Mouse (Mus musculus) olfactory bulb, adult 2 months (tissue): Measurements from ENCODE around the gene Prkag3. TPM values are rescaled to one million over a fixed set of nuclear protein-coding genes. Genes with fewer than 3 reads are reported as not detected.

Source experiments
- H3K27ac ChIP-seq: fragments of 200-500 bp; 2 replicates; pipeline ENCODE4 v1.5.1; 2012; ENCODE audit warnings: low read depth, low read length; ENCODE audit not compliant: insufficient read depth
- H3K4me1 ChIP-seq: fragments of 200-500 bp; 2 replicates; pipeline ENCODE4 v1.6.1; 2012; ENCODE audit warnings: low read length; ENCODE audit not compliant: control insufficient read depth, insufficient read depth
- H3K4me3 ChIP-seq: fragments of 200-500 bp; 2 replicates; pipeline ENCODE4 v1.5.1; 2012; ENCODE audit warnings: mild to moderate bottlenecking, low read depth, low read length, moderate library complexity; ENCODE audit not compliant: insufficient read depth
- CTCF ChIP-seq: fragments of 200-500 bp; IDR thresholded peaks from 2 replicates; pipeline ENCODE4 v1.5.1; 2012; ENCODE audit warnings: low read depth, mild to moderate bottlenecking, low read length, moderate library complexity; ENCODE audit not compliant: insufficient read depth
- POLR2A ChIP-seq: fragments of 200-500 bp; IDR thresholded peaks from 2 replicates; pipeline ENCODE4 v1.6.1; 2012; ENCODE audit warnings: mild to moderate bottlenecking, low read depth, low read length, moderate library complexity; ENCODE audit not compliant: insufficient read depth
- whole genome bisulfite sequencing: fragments of 180-500 bp; shearing (Covaris S2); methylation state at CpG from one replicate; pipeline ENCODE4 v1.1.7; 2018; 5-methylcytosine and 5-hydroxymethylcytosine counted together
- polyA plus RNA-seq: library from polyadenylated mRNA; stranded (reverse); fragments of >200 nt; gene quantifications from 2 replicates; pipeline ENCODE4 v1.2.4, GENCODE M21; 2012; ENCODE audit warnings: low replicate concordance; ENCODE audit not compliant: missing spikeins, insufficient read depth, insufficient read length

Prkag3 gene
- polyA plus RNA-seq, 1 experiment: not detected

DNA sequence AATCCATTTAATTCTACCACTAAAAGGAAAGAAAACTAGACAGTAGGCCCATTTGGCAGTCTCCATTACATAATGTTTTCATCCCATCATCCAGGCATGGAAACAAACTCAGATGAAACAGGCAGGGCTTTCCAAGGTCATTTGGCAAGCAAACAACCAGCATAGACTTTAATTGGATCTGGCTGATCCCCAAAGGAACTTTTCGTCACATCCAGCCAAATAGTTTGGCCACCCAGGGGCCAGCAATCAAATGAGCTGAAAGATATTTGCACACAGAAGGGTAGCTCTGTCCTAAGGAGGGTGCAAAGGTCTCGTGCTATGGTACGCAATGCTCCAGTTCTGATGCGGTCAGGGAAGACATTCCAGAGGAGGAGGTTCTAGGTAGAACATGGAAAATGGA, 1.7 kb upstream of the Prkag3 start:
- Histone ChIP-seq H3K4me3 (no peak overlapping the region), H3K4me1 (peaks cover 9% of the 10 kb centered on the region)
- WGBS: 53% methylated on average over 4 of the region's 4 CpGs

DNA sequence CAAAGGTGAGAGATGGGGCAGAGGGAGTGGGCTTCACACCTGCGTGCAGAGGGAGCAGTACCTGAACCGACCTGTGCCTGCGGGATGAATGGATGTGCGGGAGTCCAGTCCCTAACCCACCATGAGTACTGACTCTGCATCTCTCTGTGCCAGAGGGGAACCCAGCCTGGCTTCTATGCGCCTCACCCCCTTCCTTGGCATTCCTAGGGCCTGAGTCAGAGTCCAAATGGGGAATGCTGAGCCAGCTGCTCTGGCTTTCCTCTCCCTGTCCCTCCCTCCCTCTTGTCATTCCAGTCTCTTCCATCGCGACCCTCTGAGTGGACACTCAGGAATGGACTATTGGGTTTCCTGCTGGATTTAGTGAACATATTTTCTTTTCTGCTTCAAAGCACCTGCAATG, 280 bp upstream of the Prkag3 start:
- Histone ChIP-seq H3K4me1 (peaks cover 9% of the 10 kb centered on the region), H3K4me3 (no peak overlapping the region), H3K27ac (no peak overlapping the region)
- TF ChIP-seq POLR2A (no peak), CTCF (no peak)
- WGBS: 45% methylated on average over 7 of the region's 7 CpGs

More for the DNA sequence above, 1.7 kb upstream of the Prkag3 start:
- no peak overlapping the region for H3K27ac ChIP-seq
- no peak for TF ChIP-seq POLR2A
- no peak for TF ChIP-seq CTCF

DNA sequence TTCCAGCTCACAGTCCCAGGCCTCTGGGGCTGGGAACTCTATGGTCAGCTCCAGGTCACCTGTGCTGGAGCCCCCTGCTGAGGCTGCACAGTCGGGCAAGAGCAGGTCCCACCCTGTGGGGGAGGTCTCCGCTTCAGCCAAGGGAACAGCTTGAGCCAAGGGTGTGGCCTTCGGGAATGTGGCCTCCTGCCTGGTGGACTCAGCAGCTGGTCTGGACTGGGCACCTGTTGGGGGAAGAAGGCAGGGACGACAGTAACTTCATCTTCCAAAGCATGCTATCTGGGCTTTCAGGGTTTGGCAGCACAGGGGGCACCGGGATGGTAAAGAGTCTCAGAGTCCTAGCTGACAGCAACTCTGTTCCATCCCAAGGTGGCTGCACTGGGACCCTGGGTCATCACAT, 1.7 kb downstream of the Prkag3 start:
- H3K4me3 ChIP-seq: no peak overlapping the region
- WGBS: 84% methylated on average over 5 of the region's 5 CpGs
- TF ChIP-seq POLR2A: no peak
- TF ChIP-seq CTCF: no peak

DNA sequence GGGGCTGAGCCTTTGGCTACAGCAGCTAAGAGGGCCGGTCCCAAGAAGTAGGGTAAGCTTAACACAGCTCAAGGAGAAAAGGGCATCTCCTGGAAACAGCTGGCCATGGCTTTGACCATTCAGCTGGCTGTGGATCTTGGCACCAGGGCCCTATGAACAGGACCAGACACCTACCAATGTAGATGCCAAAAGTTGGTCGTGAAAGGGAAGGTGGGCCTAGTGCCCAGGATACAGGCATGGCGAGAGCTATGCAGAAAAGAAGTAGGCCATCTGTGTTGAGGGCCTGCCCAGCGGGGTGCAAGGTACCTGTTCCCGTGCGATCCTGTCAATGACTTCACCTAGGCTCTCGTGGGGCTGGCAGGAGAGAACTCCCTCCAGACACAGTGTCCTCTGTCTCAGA, 8.2 kb downstream of the Prkag3 start:
- TF ChIP-seq CTCF (no peak), POLR2A (no peak)
- Histone ChIP-seq H3K4me1 (no peaks in the 10 kb centered on the region), H3K4me3 (no peak overlapping the region), H3K27ac (no peak overlapping the region)
- WGBS: 81% methylated on average over 7 of the region's 7 CpGs

More for the DNA sequence above, 1.7 kb downstream of the Prkag3 start:
- Histone ChIP-seq H3K4me1 (peaks cover 9% of the 10 kb centered on the region), H3K27ac (no peak overlapping the region)

DNA sequence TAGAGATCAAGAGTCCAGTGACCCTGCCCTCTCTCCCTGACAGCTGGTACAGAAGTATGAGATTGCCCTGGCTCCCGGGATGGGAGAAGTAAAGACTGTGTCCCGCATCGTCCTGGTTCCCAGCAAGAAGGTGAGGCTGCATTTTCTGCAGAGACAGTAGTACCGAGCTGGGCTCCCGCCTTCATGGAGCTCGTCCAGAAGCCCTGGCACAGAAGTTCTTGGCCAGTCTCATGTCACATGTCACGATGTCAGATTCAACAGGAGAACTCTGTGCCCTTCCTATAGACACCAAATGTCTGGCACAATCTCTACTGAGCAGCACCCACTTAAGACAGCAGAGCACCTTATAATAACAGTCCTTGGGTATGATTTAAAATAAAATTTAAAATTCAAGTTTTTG, 11.5 kb downstream of the Prkag3 start:
- 78% methylated on average over 7 of the region's 7 CpGs for WGBS
- Histone ChIP-seq H3K27ac (no peak overlapping the region), H3K4me3 (no peak overlapping the region), H3K4me1 (no peaks in the 10 kb centered on the region)
- TF ChIP-seq CTCF (no peak), POLR2A (no peak)

DNA sequence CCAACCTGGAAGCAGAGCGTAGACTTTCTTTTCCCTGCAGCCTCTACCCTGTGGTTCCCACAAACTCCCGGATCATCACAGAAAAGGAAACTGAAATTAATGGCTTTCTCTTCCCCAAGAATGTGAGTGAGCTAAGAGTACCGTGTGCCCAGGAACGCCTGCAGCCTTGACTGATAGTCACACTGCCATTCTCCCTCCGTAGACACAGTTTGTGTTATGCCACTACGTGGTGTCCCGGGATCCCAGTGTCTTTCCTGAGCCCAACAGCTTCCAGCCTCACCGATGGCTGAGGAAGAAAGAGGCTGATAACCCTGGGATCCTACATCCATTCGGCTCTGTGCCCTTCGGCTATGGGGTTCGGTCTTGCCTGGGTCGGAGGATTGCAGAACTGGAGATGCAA, 12.0 kb downstream of the Prkag3 start:
- H3K27ac ChIP-seq: no peak overlapping the region
- no peaks in the 10 kb centered on the region for H3K4me1 ChIP-seq
- H3K4me3 ChIP-seq: no peak overlapping the region
- WGBS: 90% methylated on average over 12 of the region's 12 CpGs
- TF ChIP-seq POLR2A (no peak), CTCF (no peak)

DNA sequence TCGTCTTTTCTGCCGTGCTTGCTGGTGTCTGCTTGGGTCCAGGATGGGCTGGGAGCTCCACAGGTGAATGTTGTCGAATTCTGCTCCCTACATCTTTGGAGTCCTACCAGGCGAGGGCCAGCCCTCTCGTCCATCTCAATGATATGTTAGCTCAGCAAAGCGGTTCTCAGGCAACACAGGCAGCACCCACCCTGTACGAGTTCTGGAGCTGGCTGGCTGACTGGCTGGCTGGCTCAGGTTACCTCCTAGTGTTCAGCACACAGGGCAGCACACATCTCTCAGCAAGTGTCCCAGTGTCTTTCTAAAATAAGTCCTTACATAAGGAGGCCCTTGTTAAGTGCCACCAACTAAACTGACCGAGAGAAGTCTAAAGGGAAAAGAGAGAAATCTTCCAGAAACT, 20.6 kb downstream of the Prkag3 start:
- 83% methylated on average over 8 of the region's 8 CpGs for WGBS
- H3K4me1 ChIP-seq: no peaks in the 10 kb centered on the region
- TF ChIP-seq CTCF (no peak), POLR2A (no peak)
- H3K27ac ChIP-seq: no peak overlapping the region
- no peak overlapping the region for H3K4me3 ChIP-seq

DNA sequence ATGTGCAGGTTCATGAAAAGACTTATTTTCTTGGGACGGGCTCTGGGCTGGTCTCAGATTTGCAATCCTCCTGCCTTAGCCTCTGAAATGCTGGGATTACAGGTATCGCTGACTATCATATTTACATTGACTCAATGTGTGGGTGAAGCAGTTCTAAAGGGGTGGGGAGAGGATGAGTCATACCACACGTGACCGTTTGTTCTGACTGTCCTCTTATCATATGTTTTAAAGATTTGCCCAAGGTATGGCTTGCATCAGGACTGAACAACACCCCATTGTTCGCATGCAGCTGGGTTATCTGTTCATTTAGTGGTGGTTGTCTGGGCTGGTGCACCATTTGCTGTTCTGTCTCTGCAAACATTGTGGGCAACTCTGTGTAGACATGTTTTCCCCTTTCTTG, 22.3 kb downstream of the Prkag3 start:
- TF ChIP-seq CTCF (no peak), POLR2A (no peak)
- H3K4me3 ChIP-seq: no peak overlapping the region
- 75% methylated on average over 5 of the region's 5 CpGs for WGBS
- H3K4me1 ChIP-seq: no peaks in the 10 kb centered on the region
- H3K27ac ChIP-seq: no peak overlapping the region

DNA sequence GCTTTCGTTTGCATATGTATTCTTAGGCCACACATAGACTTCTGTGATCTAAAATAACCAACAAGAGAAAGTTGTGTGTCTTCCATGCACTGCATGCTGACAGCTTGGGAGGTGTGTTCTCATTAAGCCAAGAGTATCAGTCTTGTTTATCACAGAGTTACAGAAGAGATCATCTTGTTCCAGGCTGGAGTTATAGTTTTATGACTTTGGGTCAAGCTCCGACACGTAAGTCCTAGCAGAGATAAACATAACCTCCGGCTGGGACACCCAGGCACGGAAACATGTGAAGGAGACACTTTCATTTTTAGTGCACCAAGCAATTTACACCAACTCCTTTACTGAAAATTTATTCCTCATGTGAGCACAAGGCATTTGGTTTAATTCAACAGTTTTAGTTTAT, 22.9 kb downstream of the Prkag3 start:
- no peak for TF ChIP-seq CTCF
- no peak for TF ChIP-seq POLR2A

DNA sequence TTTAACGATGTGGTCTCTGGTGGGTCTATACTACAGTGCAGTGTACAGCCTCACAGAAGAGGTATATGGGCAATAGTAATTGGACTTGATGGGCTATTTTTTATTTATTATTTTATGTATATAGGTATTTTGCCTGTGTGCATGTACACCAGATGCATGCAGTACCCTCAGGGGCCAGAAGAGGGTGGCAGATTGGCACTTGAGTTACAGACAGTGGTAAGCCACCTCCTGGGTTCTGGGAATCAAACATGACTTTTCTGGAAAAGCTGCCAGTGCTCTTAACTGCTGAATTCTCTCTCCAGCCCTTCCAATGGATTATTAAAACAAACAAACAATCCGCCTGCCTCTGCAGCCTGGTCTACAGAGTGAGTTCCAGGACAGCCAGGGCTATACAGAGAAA, 25.3 kb downstream of the Prkag3 start:
- TF ChIP-seq POLR2A: no peak
- TF ChIP-seq CTCF: no peak
- Histone ChIP-seq H3K4me1 (no peaks in the 10 kb centered on the region), H3K4me3 (no peak overlapping the region), H3K27ac (no peak overlapping the region)
- WGBS: 85% methylated on average over 2 of the region's 2 CpGs

More for the DNA sequence above, 22.9 kb downstream of the Prkag3 start:
- 81% methylated on average over 5 of the region's 5 CpGs for WGBS
- Histone ChIP-seq H3K4me1 (no peaks in the 10 kb centered on the region), H3K27ac (no peak overlapping the region), H3K4me3 (no peak overlapping the region)
